Mouse (Mus musculus): ENCODE results near the gene Isyna1.

GRCm38 (mm10) chr8:70622220-70622619 lies 28.0 kb downstream of the Isyna1 start:
- TF ChIP-seq CTCF (IDR thresholded peaks at IDR 0.05), result no peak
- TF ChIP-seq EP300 (IDR thresholded peaks at IDR 0.05), result no peak
